Mouse (Mus musculus) forebrain, postnatal 0 days (tissue): ENCODE results near the gene Tor1a. TPM values are rescaled to one million over a fixed set of nuclear protein-coding genes. Genes with fewer than 3 reads are reported as not detected.

Source experiments
- ATAC-seq: fragments of 200-750 bp; cut with Nextera tagmentation; 2 replicates; pipeline ENCODE4 v1.8.0; 2017; ENCODE audit warnings: mild to moderate bottlenecking, moderate library complexity
- DNase-seq: peaks from one replicate; pipeline ENCODE4 v3.0.0-alpha.2; 2015
- H3K27ac ChIP-seq: fragments of 300-500 bp; sonication (generic); 2 replicates; pipeline ENCODE4 v1.5.1; 2014; ENCODE audit warnings: low read depth, mild to moderate bottlenecking, antibody characterized with exemption, low read length, moderate library complexity, mixed read lengths
- H3K27me3 ChIP-seq: fragments of 300-500 bp; sonication (generic); 2 replicates; pipeline ENCODE4 v1.6.1; 2014; ENCODE audit warnings: mild to moderate bottlenecking, low read length, mixed read lengths; ENCODE audit not compliant: insufficient read depth
- H3K36me3 ChIP-seq: fragments of 300-500 bp; sonication (generic); 2 replicates; pipeline ENCODE4 v1.6.1; 2014; ENCODE audit warnings: mild to moderate bottlenecking, moderate library complexity; ENCODE audit not compliant: insufficient read depth
- H3K4me1 ChIP-seq: fragments of 300-500 bp; sonication (generic); 2 replicates; pipeline ENCODE4 v1.6.1; 2014; ENCODE audit warnings: antibody characterized with exemption; ENCODE audit not compliant: insufficient read depth
- H3K4me2 ChIP-seq: fragments of 300-500 bp; sonication (generic); 2 replicates; pipeline ENCODE4 v1.6.1; 2014; ENCODE audit warnings: low read depth, mild to moderate bottlenecking, moderate library complexity
- H3K4me3 ChIP-seq: fragments of 300-500 bp; sonication (generic); 2 replicates; pipeline ENCODE4 v1.5.1; 2014; ENCODE audit warnings: low read depth, low read length, mixed read lengths
- H3K9ac ChIP-seq: fragments of 300-500 bp; sonication (generic); 2 replicates; pipeline ENCODE4 v1.6.1; 2014; ENCODE audit warnings: mild to moderate bottlenecking
- H3K9me3 ChIP-seq: fragments of 300-500 bp; sonication (generic); 2 replicates; pipeline ENCODE4 v1.6.1; 2016; ENCODE audit warnings: low read length
- CTCF ChIP-seq: sonication (generic); IDR thresholded peaks from 2 replicates; pipeline ENCODE4 v1.5.1; 2016; ENCODE audit warnings: antibody characterized with exemption, control low read depth, low read depth
- WGBS: fragments of 180-500 bp; shearing (Covaris S2); extraction: QIAGEN DNeasy Blood & Tissue Kit; methylation state at CpG from one replicate; pipeline ENCODE4 v1.1.7; 2014; 5-methylcytosine and 5-hydroxymethylcytosine counted together
- polyA plus RNA-seq: library from polyadenylated mRNA; unstranded; fragments of >200 nt; fragmentation: Nextera tagmentation; extraction: Ambion mirVana; gene quantifications from 2 replicates; pipeline ENCODE4 v1.2.1, GENCODE M21; 2015
- total RNA-seq: library from RNA; depleted of rRNA; stranded (reverse); fragments of >200 nt; gene quantifications from 2 replicates; pipeline ENCODE4 v1.2.3, GENCODE M21; 2014

The Tor1a gene
- total and polyA plus RNA-seq, 2 experiments from 2014 or later, result 53.6 to 97.3 TPM

DNA sequence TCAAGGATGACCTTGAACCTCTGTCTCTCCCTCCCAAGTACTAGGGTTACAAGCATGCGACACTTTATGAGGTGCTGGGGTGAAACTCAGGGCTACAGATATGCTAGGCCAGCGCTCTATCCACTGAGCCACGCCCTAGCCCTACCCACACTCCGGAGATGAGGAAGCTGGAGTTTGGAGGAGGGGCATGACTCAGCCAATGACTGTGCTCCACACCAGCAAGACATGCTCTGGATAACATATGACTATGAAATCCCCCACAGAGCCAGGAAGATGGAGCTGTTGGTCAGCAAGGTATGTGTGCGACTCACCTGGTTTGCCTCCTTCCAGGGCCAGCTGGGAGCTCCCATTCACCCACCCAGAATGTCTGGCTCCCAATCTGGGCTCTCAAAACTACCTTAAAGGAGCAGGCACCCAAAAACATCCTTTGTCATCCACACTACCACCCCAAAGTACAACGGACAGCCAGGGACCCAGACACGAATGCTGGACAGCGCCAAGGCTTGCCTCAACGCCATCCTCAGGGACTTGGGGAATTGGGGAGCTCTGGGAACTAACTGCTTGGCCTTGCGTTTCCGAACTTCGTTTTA lies 38.7 kb downstream of the Tor1a start:
- TF ChIP-seq CTCF, result no peak
- Histone ChIP-seq H3K4me3 (peak overlapping the region; percentile 32), H3K4me2 (peak overlapping the region; percentile 66), H3K36me3 (no peaks in the 10 kb centered on the region), H3K4me1 (peaks cover 4% of the 10 kb centered on the region), H3K9ac (peak overlapping the region; percentile 58; the same call in 1 of the 2 replicates), H3K9me3 (no peaks in the 10 kb centered on the region), H3K27ac (0 out of 2 replicates have a peak overlapping the region, but pooled peaks have one; percentile 9), H3K27me3 (no peaks in the 10 kb centered on the region)
- 32% methylated on average over 12 of the region's 12 CpGs for whole genome bisulfite sequencing
- DNase-seq, result no peak
- peak; percentile 32; the same call in 1 of the 2 replicates for ATAC-seq

- no peak overlapping the region for H3K27ac ChIP-seq
- 28% methylated on average over 14 of the region's 14 CpGs for WGBS
- no peaks in the 10 kb centered on the region for H3K36me3 ChIP-seq
- H3K4me3 ChIP-seq, result no peak overlapping the region
- H3K4me2 ChIP-seq, result no peak overlapping the region
- peaks cover 4% of the 10 kb centered on the region for H3K4me1 ChIP-seq
- peak; percentile 94 for TF ChIP-seq CTCF
- ATAC-seq, result peak; percentile 56; the same call in 1 of the 2 replicates
- H3K9ac ChIP-seq, result no peak overlapping the region
- no peaks in the 10 kb centered on the region for H3K9me3 ChIP-seq
- no peaks in the 10 kb centered on the region for H3K27me3 ChIP-seq
- peak; percentile 88 for DNase-seq
These were observed 39.7 kb downstream of the Tor1a start for GRCm38 (mm10) chr2:30927844-30928628.

GRCm38 (mm10) chr2:30927151-30927781 lies 40.5 kb downstream of the Tor1a start:
- WGBS, result 71% methylated on average over 9 of the region's 9 CpGs
- 0 out of 2 replicates have a peak overlapping the region, but pooled peaks have one; percentile 50 for H3K27ac ChIP-seq
- H3K36me3 ChIP-seq, result no peaks in the 10 kb centered on the region
- peaks cover 4% of the 10 kb centered on the region for H3K4me1 ChIP-seq
- TF ChIP-seq CTCF, result no peak
- no peak overlapping the region for H3K9ac ChIP-seq
- no peak overlapping the region for H3K4me3 ChIP-seq
- H3K27me3 ChIP-seq, result no peaks in the 10 kb centered on the region
- DNase-seq, result no peak
- H3K4me2 ChIP-seq, result no peak overlapping the region
- H3K9me3 ChIP-seq, result no peaks in the 10 kb centered on the region
- no peak for ATAC-seq

- ATAC-seq, result no peak
- Histone ChIP-seq H3K27me3 (no peaks in the 10 kb centered on the region), H3K9me3 (no peaks in the 10 kb centered on the region), H3K36me3 (no peaks in the 10 kb centered on the region), H3K4me2 (no peak overlapping the region), H3K9ac (no peak overlapping the region), H3K27ac (no peak overlapping the region), H3K4me1 (peaks cover 4% of the 10 kb centered on the region), H3K4me3 (no peak overlapping the region)
- no peak for TF ChIP-seq CTCF
- DNase-seq, result no peak
- 84% methylated on average over 4 of the region's 4 CpGs for WGBS
These were observed 41.4 kb downstream of the Tor1a start for GRCm38 (mm10) chr2:30926381-30926780.

GRCm38 (mm10) chr2:30925181-30925580 lies 42.6 kb downstream of the Tor1a start:
- no peak for DNase-seq

GRCm38 (mm10) chr2:30923099-30923498 lies 44.6 kb downstream of the Tor1a start:
- Histone ChIP-seq H3K4me1 (no peaks in the 10 kb centered on the region), H3K27me3 (no peaks in the 10 kb centered on the region), H3K9ac (no peak overlapping the region), H3K4me2 (no peak overlapping the region), H3K9me3 (no peaks in the 10 kb centered on the region), H3K4me3 (no peak overlapping the region), H3K36me3 (no peaks in the 10 kb centered on the region), H3K27ac (no peak overlapping the region)
- 71% methylated on average over 3 of the region's 3 CpGs for WGBS
- ATAC-seq (no peak), DNase-seq (no peak)
- TF ChIP-seq CTCF, result no peak

More at GRCm38 (mm10) chr2:30925181-30925580, 42.6 kb downstream of the Tor1a start:
- WGBS, result 78% methylated on average over 4 of the region's 4 CpGs
- H3K9me3 ChIP-seq, result no peaks in the 10 kb centered on the region
- no peak overlapping the region for H3K4me2 ChIP-seq
- peaks cover 4% of the 10 kb centered on the region for H3K4me1 ChIP-seq
- H3K27me3 ChIP-seq, result no peaks in the 10 kb centered on the region
- TF ChIP-seq CTCF, result no peak
- no peak for ATAC-seq
- no peak overlapping the region for H3K27ac ChIP-seq
- no peak overlapping the region for H3K4me3 ChIP-seq
- no peak overlapping the region for H3K9ac ChIP-seq
- H3K36me3 ChIP-seq, result no peaks in the 10 kb centered on the region
